Mouse (Mus musculus): ENCODE data around the gene Asrgl1. TPM values are rescaled to one million over a fixed set of nuclear protein-coding genes. Genes with fewer than 3 reads are reported as not detected.

Gene Asrgl1
- total RNA-seq, 2 experiments from 2014 or later, result 30.2 to 32.2 TPM

GRCm38 (mm10) chr19:9076035-9076434 is 59.4 kb downstream of the Asrgl1 start:
- intact Hi-C loops (cut with DNase I), result no loop called here

GRCm38 (mm10) chr19:9075558-9075957 is 59.9 kb downstream of the Asrgl1 start:
- intact Hi-C loops (cut with DNase I), result no loop called here
- DNase-seq, result no peak

More at GRCm38 (mm10) chr19:9076035-9076434, 59.4 kb downstream of the Asrgl1 start:
- no peak for DNase-seq

GRCm38 (mm10) chr19:9074424-9074823 is 61.0 kb downstream of the Asrgl1 start:
- no peak for DNase-seq
- intact Hi-C loops (cut with DNase I), result no loop called here

- no peak for DNase-seq
These were observed 61.5 kb downstream of the Asrgl1 start for GRCm38 (mm10) chr19:9073776-9074411.

GRCm38 (mm10) chr19:9072157-9072530 is 63.3 kb downstream of the Asrgl1 start:
- intact Hi-C loops (cut with DNase I), result no loop called here
- no peak for DNase-seq

More at GRCm38 (mm10) chr19:9073776-9074411, 61.5 kb downstream of the Asrgl1 start:
- intact Hi-C loops (cut with DNase I), result no loop called here

- peak; percentile 43 to 75 for DNase-seq
- intact Hi-C loops (cut with DNase I), result no loop called here
These were observed 63.8 kb downstream of the Asrgl1 start for GRCm38 (mm10) chr19:9071456-9072156.

- intact Hi-C loops (cut with DNase I), result no loop called here
- no peak for DNase-seq
These were observed 65.1 kb downstream of the Asrgl1 start for GRCm38 (mm10) chr19:9070316-9070715.

- intact Hi-C loops (cut with DNase I), result no loop called here
- no peak for DNase-seq
These were observed 65.6 kb downstream of the Asrgl1 start for GRCm38 (mm10) chr19:9069687-9070307.

- no peak for DNase-seq
- intact Hi-C loops (cut with DNase I), result no loop called here
These were observed 68.1 kb downstream of the Asrgl1 start for GRCm38 (mm10) chr19:9067292-9067691.

- intact Hi-C loops (cut with DNase I), result no loop called here
- DNase-seq, result no peak
These were observed 69.5 kb downstream of the Asrgl1 start for GRCm38 (mm10) chr19:9065621-9066561.

GRCm38 (mm10) chr19:9063831-9064230 is 71.6 kb downstream of the Asrgl1 start:
- no peak for DNase-seq
- intact Hi-C loops (cut with DNase I), result no loop called here

GRCm38 (mm10) chr19:9062822-9063221 is 72.6 kb downstream of the Asrgl1 start:
- DNase-seq, result no peak
- intact Hi-C loops (cut with DNase I), result no loop called here

GRCm38 (mm10) chr19:9061221-9061893 is 74.1 kb downstream of the Asrgl1 start:
- intact Hi-C loops (cut with DNase I), result no loop called here
- DNase-seq, result no peak

GRCm38 (mm10) chr19:9060103-9060502 is 75.3 kb downstream of the Asrgl1 start:
- intact Hi-C loops (cut with DNase I), result no loop called here
- no peak for DNase-seq

Other genes starting within 250 kb of the Asrgl1 start
- gene 1810009A15Rik, start 246.8 kb downstream of the Asrgl1 start, total RNA-seq (2021), result 10 to 100 TPM; 15.6 to 17.1 TPM
- gene Gm49416, start 246.7 kb downstream of the Asrgl1 start, total RNA-seq (2021), result under 1 TPM in 1 of 2 experiments, not detected in 1; 0.84 TPM
- 1 to 10 TPM; 8.4 to 9.4 TPM for gene Ints5, start 242.6 kb downstream of the Asrgl1 start, total RNA-seq (2021)
- gene Ganab, start 237.6 kb downstream of the Asrgl1 start, total RNA-seq (2021), result 10 to 100 TPM; 19.3 to 19.9 TPM
- 10 to 100 TPM; 28.3 to 31.2 TPM for gene B3gat3, start 215.3 kb downstream of the Asrgl1 start, total RNA-seq (2021)
- 10 to 100 TPM in 1 of 2 experiments, 1 to 10 TPM in 1; 6.9 to 11.0 TPM for gene Rom1, start 206.3 kb downstream of the Asrgl1 start, total RNA-seq (2021)
- 1 to 10 TPM; 5.1 to 7.3 TPM for gene Eml3, start 206.1 kb downstream of the Asrgl1 start, total RNA-seq (2021)
- gene Mta2, start 193.8 kb downstream of the Asrgl1 start, total RNA-seq (2021), result 10 to 100 TPM; 19.4 to 24.1 TPM
- gene Tut1, start 181.8 kb downstream of the Asrgl1 start, total RNA-seq (2021), result 1 to 10 TPM; 6.0 to 7.7 TPM
- gene Eef1g, start 168.6 kb downstream of the Asrgl1 start, total RNA-seq (2021), result 100 to 1,000 TPM; 441 to 447 TPM
- gene Ahnak, start 146.4 kb downstream of the Asrgl1 start, total RNA-seq (2021), result 100 to 1,000 TPM; 171 to 208 TPM
- gene Scgb1a1, start 47.7 kb downstream of the Asrgl1 start, total RNA-seq (2021), result not detected

Data from gastrocnemius, postnatal 36 days (tissue).